11 mouse cellular contexts compared by ENCODE assay signal in genomic region chr2:160738354-160738753, GRCm38 (mm10). TPM values are rescaled to one million over a fixed set of nuclear protein-coding genes. Genes with fewer than 3 reads are reported as not detected.
DNase-seq lines count a peak whose midpoint lies in the region; ATAC-seq and TF ChIP-seq lines count a peak whose summit lies in the region.
"Had no signal": no experiment of that assay in that cellular context is flagged by ENCODE, and none has a peak within 500 bp of the region (broad histone marks: within the 10 kb centered on the region; RNA-seq: fewer than 3 reads in every experiment).

No protein-coding gene starts in this region.

- DNase-seq in heart, adult 18-20 months: peak; percentile 46 to 75
- no peak for DNase-seq in midbrain, postnatal 0 days (ENCODE audit: low spot score)
- peak; percentile 83 for DNase-seq in lung, postnatal 36 days
- DNase-seq in spleen, adult 12 weeks (ENCODE audit: low spot score): no peak
- DNase-seq in urinary bladder, postnatal 14 days (ENCODE audit: low spot score): no peak
- DNase-seq: right cerebral cortex, adult 18-20 months had no signal

- H3K27ac ChIP-seq in heart, embryonic 11.5 days (ENCODE audit: low read depth, low read length): no peak overlapping the region
- H3K27ac ChIP-seq in midbrain, embryonic 12.5 days (replicated peaks): 0 out of 2 replicates have a peak overlapping the region, but pooled peaks have one; percentile 20
- H3K27ac ChIP-seq in midbrain, postnatal 0 days (ENCODE audit: low read depth, low read length): no peak overlapping the region
- no peak overlapping the region for H3K27ac ChIP-seq in intestine, embryonic 16.5 days (ENCODE audit: low read length)
- H3K27ac ChIP-seq: stomach, embryonic 15.5 days had no signal

- no peak overlapping the region for H3K4me3 ChIP-seq in heart, embryonic 11.5 days (ENCODE audit: low read depth, low read length)
- H3K4me3 ChIP-seq in midbrain, embryonic 12.5 days: no peak overlapping the region
- H3K4me3 ChIP-seq in midbrain, postnatal 0 days (ENCODE audit: low read depth, low read length): no peak overlapping the region
- H3K4me3 ChIP-seq in intestine, embryonic 16.5 days (ENCODE audit: low read length): no peak overlapping the region
- H3K4me3 ChIP-seq: erythroblast, embryonic 14.5 days; stomach, embryonic 15.5 days had no signal

- no peaks in the 10 kb centered on the region for H3K9me3 ChIP-seq in heart, embryonic 11.5 days (replicated peaks; ENCODE audit: control insufficient read depth, low read length)
- H3K9me3 ChIP-seq in midbrain, embryonic 12.5 days: no peaks in the 10 kb centered on the region
- no peaks in the 10 kb centered on the region for H3K9me3 ChIP-seq in midbrain, postnatal 0 days (ENCODE audit: low read length)
- H3K9me3 ChIP-seq in intestine, embryonic 16.5 days (ENCODE audit: control insufficient read depth, low read length): no peaks in the 10 kb centered on the region
- H3K9me3 ChIP-seq: stomach, embryonic 15.5 days had no signal

- H3K36me3 ChIP-seq in heart, embryonic 11.5 days (ENCODE audit: control insufficient read depth, insufficient read depth, low read length): peaks cover 5% of the 10 kb centered on the region; the same call in 1 of the 2 replicates
- H3K36me3 ChIP-seq in midbrain, embryonic 12.5 days: peaks cover 52% of the 10 kb centered on the region
- no peaks in the 10 kb centered on the region; the same call in 1 of the 2 replicates for H3K36me3 ChIP-seq in midbrain, postnatal 0 days (ENCODE audit: insufficient read depth, low read length)
- no peaks in the 10 kb centered on the region; the same call in 1 of the 2 replicates for H3K36me3 ChIP-seq in intestine, embryonic 16.5 days (ENCODE audit: control insufficient read depth, insufficient read depth, low read length)

- no peaks in the 10 kb centered on the region for H3K27me3 ChIP-seq in heart, embryonic 11.5 days (ENCODE audit: control insufficient read depth, insufficient read depth, low read length)
- H3K27me3 ChIP-seq in midbrain, embryonic 12.5 days: no peaks in the 10 kb centered on the region
- no peaks in the 10 kb centered on the region for H3K27me3 ChIP-seq in midbrain, postnatal 0 days (ENCODE audit: insufficient read depth, low read length)
- H3K27me3 ChIP-seq in intestine, embryonic 16.5 days (replicated peaks; ENCODE audit: control insufficient read depth, insufficient read depth, low read length): no peaks in the 10 kb centered on the region
- H3K27me3 ChIP-seq: stomach, embryonic 15.5 days had no signal

- ATAC-seq in heart, embryonic 11.5 days (replicated peaks; ENCODE audit: insufficient number of reproducible peaks, low FRiP score, low TSS enrichment): no peak
- no peak for ATAC-seq in midbrain, embryonic 12.5 days (ENCODE audit: low FRiP score, low read depth)
- ATAC-seq in midbrain, postnatal 0 days (ENCODE audit: low FRiP score): no peak
- ATAC-seq in intestine, embryonic 16.5 days: peak; percentile 22; the same call in 1 of the 2 replicates

- no peak for TF ChIP-seq CTCF in midbrain, postnatal 0 days (IDR thresholded peaks at IDR 0.05)

- no peak overlapping the region for H3K9ac ChIP-seq in heart, embryonic 11.5 days (ENCODE audit: low read depth, low read length)
- no peak overlapping the region for H3K9ac ChIP-seq in midbrain, embryonic 12.5 days (replicated peaks)
- no peak overlapping the region for H3K9ac ChIP-seq in midbrain, postnatal 0 days (replicated peaks; ENCODE audit: low read length, poor library complexity, severe bottlenecking)
- H3K9ac ChIP-seq in intestine, embryonic 16.5 days (ENCODE audit: low read depth, low read length): no peak overlapping the region
- H3K9ac ChIP-seq: stomach, embryonic 15.5 days had no signal

- H3K4me2 ChIP-seq in heart, embryonic 11.5 days: no peak overlapping the region
- H3K4me2 ChIP-seq in midbrain, embryonic 12.5 days (replicated peaks): no peak overlapping the region
- no peak overlapping the region for H3K4me2 ChIP-seq in midbrain, postnatal 0 days (ENCODE audit: low read depth, low read length, poor library complexity, severe bottlenecking)
- no peak overlapping the region for H3K4me2 ChIP-seq in intestine, embryonic 16.5 days (ENCODE audit: low read depth, low read length)
- H3K4me2 ChIP-seq: stomach, embryonic 15.5 days had no signal

- H3K4me1 ChIP-seq in heart, embryonic 11.5 days (ENCODE audit: control insufficient read depth, insufficient read depth, low read length): peaks cover 78% of the 10 kb centered on the region
- peaks cover 66% of the 10 kb centered on the region for H3K4me1 ChIP-seq in midbrain, embryonic 12.5 days
- peaks cover 19% of the 10 kb centered on the region; the same call in 1 of the 2 replicates for H3K4me1 ChIP-seq in midbrain, postnatal 0 days (ENCODE audit: insufficient read depth, low read length)
- peaks cover 39% of the 10 kb centered on the region for H3K4me1 ChIP-seq in intestine, embryonic 16.5 days (ENCODE audit: control insufficient read depth, insufficient read depth, low read length)

- 57% methylated on average over 5 of the region's 5 CpGs for WGBS in heart, embryonic 11.5 days (ENCODE audit: insufficient replicate concordance)
- 75% methylated on average over 5 of the region's 5 CpGs for WGBS in midbrain, embryonic 12.5 days
- 72% methylated on average over 5 of the region's 5 CpGs for WGBS in midbrain, postnatal 0 days
- 39% methylated on average over 5 of the region's 5 CpGs for WGBS in intestine, embryonic 16.5 days

RNA-seq across cellular contexts. Expression of gene Plcg1, which starts 7.3 kb away (rescaled TPM):
- total RNA-seq in heart, adult 18-20 months (2021): 10 to 100 TPM; 45.6 to 58.0 TPM
- 31.0 and 33.9 TPM in 2 replicates for polyA plus RNA-seq in heart, embryonic 11.5 days (2014; fragmentation: Nextera tagmentation; extraction: Ambion mirVana)
- 108 and 110 TPM in 2 replicates for polyA plus RNA-seq in midbrain, embryonic 12.5 days (2016; fragmentation: Nextera tagmentation; extraction: Ambion mirVana)
- 88.7 and 134 TPM in 2 replicates for total RNA-seq in midbrain, postnatal 0 days (2014; rRNA removed)
- 38.0 and 45.2 TPM in 2 replicates for polyA plus RNA-seq in midbrain, postnatal 0 days (2015; fragmentation: Nextera tagmentation; extraction: Ambion mirVana)
- polyA plus RNA-seq in intestine, embryonic 16.5 days (2015; fragmentation: Nextera tagmentation; extraction: Ambion mirVana): 16.5 and 20.0 TPM in 2 replicates

Comparison
In these comparisons a context has a peak if more than half of its experiments do, and no peak if none do; other contexts are left out.
1. DNase-seq: peak in heart, adult 18-20 months (2 of 2) and lung, postnatal 36 days (single experiment); none in midbrain, postnatal 0 days (single experiment), spleen, adult 12 weeks (single experiment) and urinary bladder, postnatal 14 days (single experiment).